Mouse (Mus musculus): ENCODE results near the gene Frk.
"Not testable (repeated sequence)": the region's sequence is repeated elsewhere in the genome, so short reads cannot be mapped to it uniquely, and the experiment has no call there.

Gene Frk

GRCm38 (mm10) chr10:34617216-34617615 lies 134.0 kb downstream of the Frk start:
- DNase-seq (ENCODE audit: low spot score), result peak; percentile 21

GRCm38 (mm10) chr10:34618490-34618889 lies 135.3 kb downstream of the Frk start:
- no peak for DNase-seq (ENCODE audit: low spot score)

- DNase-seq (ENCODE audit: low spot score), result not testable (repeated sequence)
Observed at GRCm38 (mm10) chr10:34620540-34620939, 137.3 kb downstream of the Frk start.

- DNase-seq (ENCODE audit: low spot score), result no peak
Observed at GRCm38 (mm10) chr10:34638245-34638644, 155.0 kb downstream of the Frk start.
